In the genomic region with DNA sequence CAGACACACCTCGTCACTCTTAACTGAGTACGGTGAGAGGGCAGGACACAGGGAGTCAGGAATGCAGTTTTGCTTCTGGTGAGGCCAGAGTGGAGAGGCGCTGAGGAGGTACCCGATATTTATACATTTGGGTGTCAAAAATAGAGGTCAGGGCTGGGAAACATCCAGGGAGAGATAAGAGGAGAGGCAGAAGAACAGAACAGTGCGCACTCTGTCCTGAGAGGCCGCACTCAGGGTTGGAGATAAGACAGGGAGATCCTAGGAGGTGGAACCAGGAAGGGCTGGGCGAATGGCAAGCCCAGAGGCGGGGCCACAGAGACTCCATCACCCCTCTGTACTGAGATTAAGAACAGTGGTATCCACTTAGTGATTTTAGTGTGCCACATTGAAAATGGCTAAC, we compare ENCODE assay signal across 17 mouse cellular contexts.
DNase-seq lines count a peak whose midpoint lies in the region; ATAC-seq lines count a peak whose summit lies in the region.
"Had no signal": no experiment of that assay in that cellular context is flagged by ENCODE, and none has a peak within 500 bp of the region (broad histone marks: within the 10 kb centered on the region; RNA-seq: fewer than 3 reads in every experiment).

No protein-coding gene starts in this region.

- H3K36me3 ChIP-seq in midbrain, embryonic 13.5 days: peaks cover 86% of the 10 kb centered on the region
- H3K36me3 ChIP-seq in midbrain, embryonic 15.5 days (replicated peaks): peaks cover 10% of the 10 kb centered on the region
- peaks cover 85% of the 10 kb centered on the region for H3K36me3 ChIP-seq in heart, embryonic 13.5 days
- peaks cover 80% of the 10 kb centered on the region for H3K36me3 ChIP-seq in hindbrain, embryonic 12.5 days

- peak; percentile 43 for DNase-seq in liver
- DNase-seq in testis, postnatal 14 days (ENCODE audit: low spot score): peak; percentile 77
- no peak for DNase-seq in frontal cortex, postnatal 10 days (ENCODE audit: low spot score in 2 of 2)
- DNase-seq in cerebellum, adult 9-11 months: no peak
- DNase-seq: adrenal gland, adult 8-10 months; kidney, postnatal 14 days; retina, postnatal 1 day had no signal

- no peak overlapping the region for H3K4me2 ChIP-seq in midbrain, embryonic 13.5 days (replicated peaks)
- no peak overlapping the region for H3K4me2 ChIP-seq in midbrain, embryonic 15.5 days
- peak overlapping the region; percentile 53 for H3K4me2 ChIP-seq in heart, embryonic 13.5 days
- no peak overlapping the region for H3K4me2 ChIP-seq in hindbrain, embryonic 12.5 days (replicated peaks)
- H3K4me2 ChIP-seq: limb, embryonic 15.5 days had no signal

- 85% methylated on average over 8 of the region's 8 CpGs for WGBS in midbrain, embryonic 13.5 days
- WGBS in midbrain, embryonic 15.5 days: 93% methylated on average over 8 of the region's 8 CpGs
- WGBS in heart, embryonic 13.5 days: 14% methylated on average over 8 of the region's 8 CpGs
- WGBS in hindbrain, embryonic 12.5 days: 90% methylated on average over 8 of the region's 8 CpGs

- H3K9ac ChIP-seq in midbrain, embryonic 13.5 days (replicated peaks): no peak overlapping the region
- no peak overlapping the region for H3K9ac ChIP-seq in midbrain, embryonic 15.5 days
- peak overlapping the region; percentile 66 for H3K9ac ChIP-seq in heart, embryonic 13.5 days
- H3K9ac ChIP-seq in hindbrain, embryonic 12.5 days: no peak overlapping the region
- H3K9ac ChIP-seq: limb, embryonic 15.5 days had no signal

- ATAC-seq in midbrain, embryonic 13.5 days: peak; percentile 49; the same call in 1 of the 2 replicates
- ATAC-seq in midbrain, embryonic 15.5 days (replicated peaks): no peak
- ATAC-seq in heart, embryonic 13.5 days (ENCODE audit: extremely low read depth, insufficient number of reproducible peaks, low FRiP score, low TSS enrichment): peak; percentile 79; the same call in 1 of the 2 replicates
- ATAC-seq in hindbrain, embryonic 12.5 days (ENCODE audit: low FRiP score): no peak
- ATAC-seq: CD4-positive, CD25-positive, alpha-beta regulatory T cell, adult 4 months; hindbrain, embryonic 16.5 days; Patski had no signal

- no peak overlapping the region; the same call in 1 of the 2 replicates for H3K27ac ChIP-seq in midbrain, embryonic 13.5 days
- no peak overlapping the region for H3K27ac ChIP-seq in midbrain, embryonic 15.5 days
- peak overlapping the region; percentile 91 for H3K27ac ChIP-seq in heart, embryonic 13.5 days (replicated peaks)
- H3K27ac ChIP-seq in hindbrain, embryonic 12.5 days: no peak overlapping the region
- H3K27ac ChIP-seq: embryonic facial prominence, embryonic 10.5 days; forebrain, embryonic 10.5 days; limb, embryonic 15.5 days had no signal

- no peak overlapping the region for H3K4me3 ChIP-seq in midbrain, embryonic 13.5 days (replicated peaks)
- H3K4me3 ChIP-seq in midbrain, embryonic 15.5 days: no peak overlapping the region
- H3K4me3 ChIP-seq in heart, embryonic 13.5 days: no peak overlapping the region
- H3K4me3 ChIP-seq in hindbrain, embryonic 12.5 days: no peak overlapping the region
- H3K4me3 ChIP-seq: embryonic facial prominence, embryonic 10.5 days; forebrain, embryonic 10.5 days; limb, embryonic 15.5 days had no signal

- no peaks in the 10 kb centered on the region; the same call in 1 of the 2 replicates for H3K4me1 ChIP-seq in midbrain, embryonic 13.5 days (replicated peaks)
- no peaks in the 10 kb centered on the region for H3K4me1 ChIP-seq in midbrain, embryonic 15.5 days
- peaks cover 21% of the 10 kb centered on the region for H3K4me1 ChIP-seq in heart, embryonic 13.5 days
- H3K4me1 ChIP-seq in hindbrain, embryonic 12.5 days: no peaks in the 10 kb centered on the region; the same call in 1 of the 2 replicates
- H3K4me1 ChIP-seq: embryonic facial prominence, embryonic 10.5 days; limb, embryonic 15.5 days had no signal

- H3K9me3 ChIP-seq in midbrain, embryonic 13.5 days: no peaks in the 10 kb centered on the region
- no peaks in the 10 kb centered on the region for H3K9me3 ChIP-seq in midbrain, embryonic 15.5 days
- H3K9me3 ChIP-seq in heart, embryonic 13.5 days: no peaks in the 10 kb centered on the region
- no peaks in the 10 kb centered on the region for H3K9me3 ChIP-seq in hindbrain, embryonic 12.5 days (replicated peaks)
- H3K9me3 ChIP-seq: embryonic facial prominence, embryonic 10.5 days; forebrain, embryonic 10.5 days; limb, embryonic 15.5 days had no signal

- H3K27me3 ChIP-seq in midbrain, embryonic 13.5 days: no peaks in the 10 kb centered on the region
- H3K27me3 ChIP-seq in midbrain, embryonic 15.5 days (replicated peaks): no peaks in the 10 kb centered on the region
- H3K27me3 ChIP-seq in heart, embryonic 13.5 days (replicated peaks): no peaks in the 10 kb centered on the region
- H3K27me3 ChIP-seq in hindbrain, embryonic 12.5 days: no peaks in the 10 kb centered on the region
- H3K27me3 ChIP-seq: limb, embryonic 15.5 days; Patski had no signal

Comparison
In these comparisons a context has a peak if more than half of its experiments do, and no peak if none do; other contexts are left out.
1. ATAC-seq: peak in midbrain, embryonic 13.5 days (single experiment) and heart, embryonic 13.5 days (single experiment); none in midbrain, embryonic 15.5 days (single experiment) and hindbrain, embryonic 12.5 days (single experiment).
2. DNase-seq: peak in liver (single experiment) and testis, postnatal 14 days (single experiment); none in frontal cortex, postnatal 10 days (0 of 2) and cerebellum, adult 9-11 months (single experiment).